Mouse (Mus musculus) liver, embryonic 15.5 days (tissue): ENCODE measurements around the gene Tpcn1. TPM values are rescaled to one million over a fixed set of nuclear protein-coding genes. Genes with fewer than 3 reads are reported as not detected.

Experiments
- ATAC-seq: fragments of 200-750 bp; cut with Nextera tagmentation; 2 replicates; pipeline ENCODE4 v1.8.0; 2017; ENCODE audit warnings: moderate number of reproducible peaks, mild to moderate bottlenecking, moderate library complexity; ENCODE audit not compliant: insufficient read depth
- H3K27ac ChIP-seq: fragments of 300-500 bp; sonication (generic); replicated peaks from 2 replicates; pipeline ENCODE4 v1.5.1; 2015; ENCODE audit warnings: mild to moderate bottlenecking, inconsistent platforms
- H3K27me3 ChIP-seq: fragments of 300-500 bp; sonication (generic); 2 replicates; pipeline ENCODE4 v1.6.1; 2015; ENCODE audit warnings: mild to moderate bottlenecking, inconsistent platforms
- H3K36me3 ChIP-seq: fragments of 300-500 bp; sonication (generic); replicated peaks from 2 replicates; pipeline ENCODE4 v1.6.1; 2015; ENCODE audit warnings: moderate library complexity, mild to moderate bottlenecking, inconsistent platforms
- H3K4me1 ChIP-seq: fragments of 300-500 bp; sonication (generic); replicated peaks from 2 replicates; pipeline ENCODE4 v1.6.1; 2015; ENCODE audit warnings: inconsistent platforms
- H3K4me2 ChIP-seq: fragments of 300-500 bp; sonication (generic); 2 replicates; pipeline ENCODE4 v1.6.1; 2015; ENCODE audit warnings: moderate library complexity, mild to moderate bottlenecking, inconsistent platforms
- H3K4me3 ChIP-seq: fragments of 300-500 bp; sonication (generic); replicated peaks from 2 replicates; pipeline ENCODE4 v1.5.1; 2015; ENCODE audit warnings: mild to moderate bottlenecking, inconsistent platforms
- H3K9ac ChIP-seq: fragments of 300-500 bp; sonication (generic); 2 replicates; pipeline ENCODE4 v1.6.1; 2015; ENCODE audit warnings: moderate library complexity, mild to moderate bottlenecking, inconsistent platforms
- H3K9me3 ChIP-seq: fragments of 300-500 bp; sonication (generic); replicated peaks from 2 replicates; pipeline ENCODE4 v1.6.1; 2016; ENCODE audit warnings: inconsistent platforms
- WGBS: fragments of 180-500 bp; shearing (Covaris S2); methylation state at CpG from one replicate; pipeline ENCODE4 v1.1.7; 2015; ENCODE audit warnings: mixed read lengths; ENCODE audit not compliant: insufficient replicate concordance; 5-methylcytosine and 5-hydroxymethylcytosine counted together
- polyA plus RNA-seq: library from polyadenylated mRNA; unstranded; fragments of >200 nt; fragmentation: Nextera tagmentation; extraction: Ambion mirVana; gene quantifications from 2 replicates; pipeline ENCODE4 v1.2.1, GENCODE M21; 2015

Gene Tpcn1
- polyA plus RNA-seq, 1 experiment from 2014 or later: 22.7 TPM

DNA sequence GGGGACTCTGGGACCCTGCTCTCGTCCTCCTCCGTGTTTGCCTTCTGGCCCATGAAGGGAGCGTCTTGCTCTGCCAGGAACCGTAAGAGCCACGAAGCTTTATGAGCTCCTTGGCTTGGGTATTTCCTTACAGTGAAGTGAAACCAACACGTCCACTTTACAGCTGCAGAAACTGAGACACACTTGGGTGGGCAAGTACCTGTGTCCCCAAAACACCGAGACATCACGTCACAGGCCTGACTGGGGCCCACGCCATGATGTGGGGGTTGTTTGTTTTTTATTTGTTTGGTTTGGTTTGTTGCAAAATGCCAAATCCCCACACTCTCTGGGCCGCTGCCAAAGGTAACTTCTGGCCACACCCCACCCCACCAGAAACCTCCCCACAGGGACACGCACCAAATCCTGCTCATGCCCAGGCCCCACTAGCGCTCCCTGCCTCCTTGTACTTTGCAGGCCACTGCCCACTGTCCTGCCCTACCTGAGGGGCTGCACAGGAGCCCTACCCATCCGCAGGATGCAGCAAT is 92.7 kb downstream of the Tpcn1 start:
- no peaks in the 10 kb centered on the region for H3K4me1 ChIP-seq
- H3K4me3 ChIP-seq: no peak overlapping the region
- H3K9ac ChIP-seq: no peak overlapping the region
- 75% methylated on average over 13 of the region's 13 CpGs for WGBS
- ATAC-seq: no peak
- no peaks in the 10 kb centered on the region for H3K9me3 ChIP-seq
- H3K36me3 ChIP-seq: 0 out of 2 replicates have a peak, but pooled peaks cover 8% of the 10 kb centered on the region
- H3K4me2 ChIP-seq: no peak overlapping the region
- H3K27ac ChIP-seq: no peak overlapping the region
- no peaks in the 10 kb centered on the region for H3K27me3 ChIP-seq

DNA sequence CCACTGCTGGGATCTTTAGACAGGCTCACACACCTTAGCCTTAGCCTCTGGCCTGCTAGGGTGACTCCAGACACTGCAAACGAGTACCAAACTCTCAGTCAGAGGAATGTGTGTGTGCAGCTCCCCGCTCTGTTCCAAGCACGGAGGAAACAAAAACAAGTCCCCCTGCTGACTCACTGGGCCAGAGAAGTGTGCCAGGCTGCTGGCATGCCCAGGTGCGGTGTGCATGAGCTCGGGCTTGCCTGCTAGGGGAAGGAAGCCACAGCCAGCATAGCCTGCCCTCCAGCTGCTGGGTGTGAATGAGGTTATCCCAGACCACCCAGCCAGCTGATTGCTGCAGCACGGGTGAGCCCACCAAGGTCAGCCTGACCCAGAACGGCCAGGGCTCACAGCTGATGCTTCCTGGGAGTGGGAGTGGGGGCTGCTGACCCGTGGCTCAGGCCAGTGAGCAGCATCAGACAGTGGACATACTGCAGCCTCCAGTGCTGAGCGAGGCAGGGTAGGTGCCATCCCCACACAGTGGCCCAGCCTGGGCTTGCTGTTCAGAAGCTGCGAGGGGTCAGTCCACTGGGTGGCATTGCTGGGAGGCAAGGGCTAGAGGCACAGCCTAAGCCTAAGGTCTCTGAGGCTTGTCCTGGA is 93.3 kb downstream of the Tpcn1 start:
- Histone ChIP-seq H3K4me2 (no peak overlapping the region), H3K9me3 (no peaks in the 10 kb centered on the region), H3K4me1 (no peaks in the 10 kb centered on the region), H3K27me3 (no peaks in the 10 kb centered on the region), H3K9ac (no peak overlapping the region), H3K36me3 (0 out of 2 replicates have a peak, but pooled peaks cover 8% of the 10 kb centered on the region), H3K4me3 (no peak overlapping the region), H3K27ac (no peak overlapping the region)
- no peak for ATAC-seq
- WGBS: 64% methylated on average over 10 of the region's 10 CpGs

DNA sequence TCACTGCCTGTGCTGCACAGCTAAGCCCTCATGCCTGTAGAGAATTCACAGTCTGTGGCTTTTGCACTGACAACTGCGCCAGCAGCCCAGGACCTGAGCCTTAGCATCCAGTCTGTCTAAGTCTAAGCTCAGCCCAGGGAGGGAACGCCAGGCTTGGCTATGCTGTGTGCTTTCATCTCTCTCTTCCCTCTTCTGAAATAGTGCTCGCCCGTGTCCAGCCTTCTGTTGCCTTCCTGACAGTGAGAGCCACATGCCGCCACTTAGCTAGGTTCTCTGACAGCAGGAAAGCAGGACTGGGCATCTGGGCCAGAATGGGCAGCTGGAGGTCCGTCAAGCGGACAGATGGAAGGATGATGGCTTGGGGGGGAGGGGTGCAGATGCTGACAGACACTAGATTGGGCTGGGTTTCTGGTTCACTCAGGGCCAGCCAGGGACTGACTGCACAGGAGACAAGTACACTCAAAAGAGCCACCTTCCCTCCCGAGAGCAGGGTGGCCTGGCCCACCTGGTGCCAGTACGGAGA is 94.5 kb downstream of the Tpcn1 start:
- no peaks in the 10 kb centered on the region for H3K9me3 ChIP-seq
- no peaks in the 10 kb centered on the region for H3K4me1 ChIP-seq
- H3K36me3 ChIP-seq: 0 out of 2 replicates have a peak, but pooled peaks cover 11% of the 10 kb centered on the region
- ATAC-seq: no peak
- H3K4me3 ChIP-seq: no peak overlapping the region
- no peak overlapping the region for H3K4me2 ChIP-seq
- H3K27ac ChIP-seq: no peak overlapping the region
- H3K9ac ChIP-seq: no peak overlapping the region
- 80% methylated on average over 9 of the region's 9 CpGs for WGBS
- H3K27me3 ChIP-seq: no peaks in the 10 kb centered on the region

DNA sequence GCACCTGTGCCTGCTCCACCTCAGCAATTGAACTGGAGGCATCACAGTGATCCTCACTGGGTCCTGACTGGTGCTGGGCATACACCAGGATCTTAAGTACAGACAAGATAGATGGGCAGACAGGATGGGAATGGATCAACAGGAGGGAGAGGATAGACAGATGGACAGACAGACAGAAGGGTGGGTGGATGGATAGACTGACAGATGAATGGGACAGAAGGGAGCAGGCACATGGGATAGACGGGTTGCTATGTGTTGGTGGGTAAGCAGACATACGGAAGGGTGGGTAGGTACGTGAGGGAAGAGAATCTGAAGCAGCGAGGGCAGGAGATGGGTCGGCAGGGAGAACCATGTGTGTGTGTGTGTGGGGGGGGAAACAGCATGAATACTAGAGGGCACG is 95.0 kb downstream of the Tpcn1 start:
- 84% methylated on average over 6 of the region's 6 CpGs for WGBS

DNA sequence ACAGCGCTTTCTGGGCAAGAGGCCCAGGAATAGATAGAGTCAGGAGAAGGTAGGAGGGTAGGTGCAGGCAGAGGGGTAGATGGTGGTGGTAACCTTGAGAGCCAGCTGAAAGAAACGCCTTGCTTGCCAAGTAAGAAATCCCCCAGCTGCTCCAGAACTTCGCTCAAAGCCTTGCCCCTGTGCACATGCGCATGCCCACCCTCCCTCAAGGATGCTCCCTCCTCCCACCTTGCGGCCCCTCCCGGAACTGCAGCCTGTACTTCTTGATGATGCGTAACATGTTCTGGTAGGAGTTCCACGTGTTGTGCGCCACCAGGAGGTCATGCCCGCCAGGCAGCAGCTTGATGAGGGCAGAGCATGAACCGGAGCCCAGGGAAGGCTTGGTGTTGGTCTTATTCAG is 96.0 kb downstream of the Tpcn1 start:
- Histone ChIP-seq H3K9me3 (no peaks in the 10 kb centered on the region), H3K36me3 (0 out of 2 replicates have a peak, but pooled peaks cover 15% of the 10 kb centered on the region), H3K27me3 (no peaks in the 10 kb centered on the region), H3K4me2 (no peak overlapping the region), H3K9ac (no peak overlapping the region), H3K4me3 (no peak overlapping the region), H3K27ac (no peak overlapping the region), H3K4me1 (no peaks in the 10 kb centered on the region)
- WGBS: 69% methylated on average over 11 of the region's 11 CpGs
- no peak for ATAC-seq

More for the DNA sequence above, 95.0 kb downstream of the Tpcn1 start:
- H3K27ac ChIP-seq: no peak overlapping the region
- no peaks in the 10 kb centered on the region for H3K4me1 ChIP-seq
- H3K36me3 ChIP-seq: 0 out of 2 replicates have a peak, but pooled peaks cover 12% of the 10 kb centered on the region
- no peak overlapping the region for H3K9ac ChIP-seq
- no peak for ATAC-seq
- H3K4me2 ChIP-seq: no peak overlapping the region
- no peaks in the 10 kb centered on the region for H3K9me3 ChIP-seq
- H3K4me3 ChIP-seq: no peak overlapping the region
- no peaks in the 10 kb centered on the region for H3K27me3 ChIP-seq

DNA sequence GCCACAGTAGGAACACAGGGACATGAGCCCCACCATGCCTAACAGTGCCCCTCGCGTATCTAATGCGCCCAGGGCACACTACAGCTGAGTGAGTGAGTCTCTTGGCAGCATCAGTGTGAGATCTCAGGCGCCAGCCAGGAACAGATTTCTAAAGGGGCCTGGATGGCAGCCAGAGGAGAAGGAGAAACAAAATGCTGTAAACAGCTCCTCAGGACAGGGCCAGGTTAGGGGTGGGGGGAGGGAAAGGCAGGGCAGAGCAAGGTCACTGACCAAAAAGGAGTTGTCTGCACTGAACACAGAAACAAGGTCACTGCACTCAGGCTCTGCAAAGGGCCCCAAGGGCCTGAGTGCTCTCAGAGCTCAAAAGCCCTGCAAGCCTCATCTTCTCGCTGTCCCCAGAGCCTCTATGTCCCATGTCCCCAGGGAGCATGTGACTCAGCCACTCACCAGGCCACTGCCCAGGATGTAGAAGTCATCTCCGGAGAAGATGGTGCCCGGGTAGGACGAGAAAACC is 97.7 kb downstream of the Tpcn1 start:
- ATAC-seq: no peak
- Histone ChIP-seq H3K36me3 (peaks cover 22% of the 10 kb centered on the region), H3K4me3 (no peak overlapping the region), H3K4me2 (no peak overlapping the region), H3K27ac (no peak overlapping the region), H3K9ac (no peak overlapping the region), H3K27me3 (no peaks in the 10 kb centered on the region), H3K4me1 (no peaks in the 10 kb centered on the region), H3K9me3 (no peaks in the 10 kb centered on the region)
- 81% methylated on average over 8 of the region's 8 CpGs for WGBS

DNA sequence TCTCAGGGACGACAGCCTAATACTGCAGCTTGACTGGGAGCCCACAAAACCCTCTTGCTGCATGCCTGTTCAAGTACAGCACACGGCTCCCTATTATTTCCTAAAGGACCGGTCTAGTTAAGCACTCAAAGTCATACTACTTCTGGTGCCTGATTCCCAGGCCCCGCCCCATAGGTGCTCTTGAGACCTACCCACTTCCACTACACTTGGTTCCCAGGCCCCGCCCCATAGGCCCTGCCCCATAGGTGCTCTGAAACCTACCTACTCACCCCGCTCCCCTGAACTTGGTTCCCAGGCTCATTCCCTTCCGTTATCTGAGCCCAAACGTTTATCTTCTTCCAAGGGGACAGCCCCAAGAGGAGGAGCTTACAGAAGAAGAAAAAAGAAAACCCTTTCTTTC is 100.6 kb downstream of the Tpcn1 start:
- no peak overlapping the region for H3K4me2 ChIP-seq
- H3K9ac ChIP-seq: no peak overlapping the region
- 76% methylated on average over 8 of the region's 8 CpGs for WGBS
- H3K27me3 ChIP-seq: no peaks in the 10 kb centered on the region
- no peak for ATAC-seq
- H3K36me3 ChIP-seq: peaks cover 17% of the 10 kb centered on the region
- H3K4me1 ChIP-seq: no peaks in the 10 kb centered on the region
- no peak overlapping the region for H3K27ac ChIP-seq
- H3K9me3 ChIP-seq: no peaks in the 10 kb centered on the region
- H3K4me3 ChIP-seq: no peak overlapping the region

Other genes starting within 250 kb of the Tpcn1 start
- gene Lhx5, start 157.0 kb downstream of the Tpcn1 start, polyA plus RNA-seq: not detected in 2 replicates
- gene Sdsl, start 115.9 kb downstream of the Tpcn1 start, polyA plus RNA-seq: 4.5 and 5.8 TPM in 2 replicates
- 1.6 and 2.3 TPM in 2 replicates for gene Sds, start 112.1 kb downstream of the Tpcn1 start, polyA plus RNA-seq
- gene Plbd2, start 85.0 kb downstream of the Tpcn1 start, polyA plus RNA-seq: 18.0 and 18.9 TPM in 2 replicates
- 7.4 and 8.2 TPM in 2 replicates for gene Slc8b1, start 77.5 kb downstream of the Tpcn1 start, polyA plus RNA-seq
- 0.90 and 1.2 TPM in 2 replicates for gene Iqcd, start 343 bp upstream of the Tpcn1 start, polyA plus RNA-seq
- 4.0 TPM in 2 replicates for gene Rita1, start 23.9 kb upstream of the Tpcn1 start, polyA plus RNA-seq
- gene Ddx54, start 24.1 kb upstream of the Tpcn1 start, polyA plus RNA-seq: 16.2 and 17.7 TPM in 2 replicates
- not detected in 2 replicates for gene Cfap73, start 45.6 kb upstream of the Tpcn1 start, polyA plus RNA-seq
- gene Rasal1, start 60.1 kb upstream of the Tpcn1 start, polyA plus RNA-seq: 0.07 and 0.32 TPM in 2 replicates
- 0.06 TPM in 2 replicates for gene Dtx1, start 123.3 kb upstream of the Tpcn1 start, polyA plus RNA-seq
- gene Oas2, start 161.2 kb upstream of the Tpcn1 start, polyA plus RNA-seq: 0.75 and 0.81 TPM in 2 replicates
- gene Oas3, start 189.0 kb upstream of the Tpcn1 start, polyA plus RNA-seq: 1.0 and 1.3 TPM in 2 replicates
- gene Oas1e, start 206.9 kb upstream of the Tpcn1 start, polyA plus RNA-seq: not detected in 2 replicates
- 0.33 and 0.44 TPM in 2 replicates for gene Oas1c, start 223.8 kb upstream of the Tpcn1 start, polyA plus RNA-seq